Mouse (Mus musculus): ENCODE data around the gene Stk33.

- TF ChIP-seq CTCF (IDR thresholded peaks at IDR 0.05; ENCODE audit: low read depth, low read length) (no peak), EP300 (IDR thresholded peaks at IDR 0.05; ENCODE audit: insufficient read depth, low read depth, low read length) (no peak), POLR2A (IDR thresholded peaks at IDR 0.05; ENCODE audit: insufficient read depth, low read length) (no peak)
Observed at GRCm38 (mm10) chr7:109328772-109329171, 110.1 kb downstream of the Stk33 start.
